Mouse (Mus musculus) neural tube, embryonic 11.5 days (tissue): ENCODE data around the gene Zfand3. TPM values are rescaled to one million over a fixed set of nuclear protein-coding genes. Genes with fewer than 3 reads are reported as not detected.
A peak's percentile ranks its signal among the peaks of the same experiment; 100 is the strongest.

Source experiments
- ATAC-seq: fragments of 200-750 bp; cut with Nextera tagmentation; 2 replicates; pipeline ENCODE4 v1.8.0; 2017; ENCODE audit warnings: moderate number of reproducible peaks, mild to moderate bottlenecking, moderate TSS enrichment, moderate library complexity; ENCODE audit not compliant: insufficient read depth, low FRiP score, low TSS enrichment
- DNase-seq: peaks from one replicate; pipeline ENCODE4 v3.0.0-alpha.2; 2015; ENCODE audit warnings: low spot score
- H3K27ac ChIP-seq: fragments of 300-500 bp; sonication (generic); 2 replicates; pipeline ENCODE4 v1.5.1; 2014; ENCODE audit warnings: low read depth, mild to moderate bottlenecking, low read length
- H3K27me3 ChIP-seq: fragments of 300-500 bp; sonication (generic); 2 replicates; pipeline ENCODE4 v1.6.1; 2014; ENCODE audit warnings: mild to moderate bottlenecking, low read length, mixed read lengths; ENCODE audit not compliant: control insufficient read depth, insufficient read depth
- H3K36me3 ChIP-seq: fragments of 300-500 bp; sonication (generic); 2 replicates; pipeline ENCODE4 v1.6.1; 2014; ENCODE audit warnings: mild to moderate bottlenecking, low read length, moderate library complexity, mixed read lengths; ENCODE audit not compliant: control insufficient read depth, insufficient read depth
- H3K4me1 ChIP-seq: fragments of 300-500 bp; sonication (generic); 2 replicates; pipeline ENCODE4 v1.6.1; 2014; ENCODE audit warnings: low read length, mixed read lengths; ENCODE audit not compliant: control insufficient read depth, insufficient read depth
- H3K4me2 ChIP-seq: fragments of 300-500 bp; sonication (generic); 2 replicates; pipeline ENCODE4 v1.6.1; 2014; ENCODE audit warnings: low read depth, mild to moderate bottlenecking, moderate library complexity
- H3K4me3 ChIP-seq: fragments of 300-500 bp; sonication (generic); 2 replicates; pipeline ENCODE4 v1.5.1; 2014; ENCODE audit warnings: low read depth, low read length
- H3K9ac ChIP-seq: fragments of 300-500 bp; sonication (generic); 2 replicates; pipeline ENCODE4 v1.6.1; 2014; ENCODE audit warnings: mild to moderate bottlenecking, low read length
- H3K9me3 ChIP-seq: fragments of 300-500 bp; sonication (generic); 2 replicates; pipeline ENCODE4 v1.6.1; 2016; ENCODE audit warnings: low read length; ENCODE audit not compliant: control insufficient read depth
- WGBS: fragments of 180-500 bp; shearing (Covaris S2); extraction: QIAGEN DNeasy Blood & Tissue Kit; methylation state at CpG from one replicate; pipeline ENCODE4 v1.1.7; 2014; 5-methylcytosine and 5-hydroxymethylcytosine counted together
- polyA plus RNA-seq: library from polyadenylated mRNA; unstranded; fragments of >200 nt; fragmentation: Nextera tagmentation; extraction: Ambion mirVana; gene quantifications from 2 replicates; pipeline ENCODE4 v1.2.1, GENCODE M21; 2014

Zfand3 gene
- polyA plus RNA-seq, 1 experiment from 2014 or later: 67.0 TPM

- Histone ChIP-seq H3K4me2 (no peak overlapping the region), H3K9me3 (no peaks in the 10 kb centered on the region), H3K27ac (no peak overlapping the region), H3K4me1 (peaks cover 17% of the 10 kb centered on the region), H3K4me3 (no peak overlapping the region), H3K9ac (no peak overlapping the region), H3K36me3 (no peaks in the 10 kb centered on the region; the same call in 1 of the 2 replicates), H3K27me3 (no peaks in the 10 kb centered on the region)
- DNase-seq: peak; percentile 9
- ATAC-seq: no peak
- 85% methylated on average over 17 of the region's 21 CpGs for WGBS
Observed at GRCm38 (mm10) chr17:30195591-30196183, 191.2 kb downstream of the Zfand3 start.

GRCm38 (mm10) chr17:30196401-30197279 is 192.1 kb downstream of the Zfand3 start:
- Histone ChIP-seq H3K27me3 (no peaks in the 10 kb centered on the region), H3K9me3 (no peaks in the 10 kb centered on the region), H3K36me3 (no peaks in the 10 kb centered on the region; the same call in 1 of the 2 replicates), H3K4me2 (no peak overlapping the region), H3K27ac (no peak overlapping the region), H3K9ac (no peak overlapping the region), H3K4me3 (no peak overlapping the region), H3K4me1 (peaks cover 25% of the 10 kb centered on the region)
- ATAC-seq (no peak), DNase-seq (peak; percentile 10)
- 82% methylated on average over 17 of the region's 17 CpGs for WGBS

GRCm38 (mm10) chr17:30197280-30198030 is 192.9 kb downstream of the Zfand3 start:
- H3K9ac ChIP-seq: no peak overlapping the region
- H3K36me3 ChIP-seq: no peaks in the 10 kb centered on the region; the same call in 1 of the 2 replicates
- ATAC-seq (no peak), DNase-seq (no peak)
- no peak overlapping the region for H3K4me3 ChIP-seq
- no peaks in the 10 kb centered on the region for H3K9me3 ChIP-seq
- H3K27ac ChIP-seq: no peak overlapping the region
- H3K27me3 ChIP-seq: no peaks in the 10 kb centered on the region
- no peak overlapping the region for H3K4me2 ChIP-seq
- H3K4me1 ChIP-seq: peaks cover 25% of the 10 kb centered on the region
- WGBS: 68% methylated on average over 12 of the region's 12 CpGs

GRCm38 (mm10) chr17:30198422-30198821 is 193.9 kb downstream of the Zfand3 start:
- Histone ChIP-seq H3K9me3 (no peaks in the 10 kb centered on the region), H3K36me3 (no peaks in the 10 kb centered on the region), H3K27ac (no peak overlapping the region), H3K27me3 (no peaks in the 10 kb centered on the region), H3K4me2 (no peak overlapping the region), H3K9ac (no peak overlapping the region), H3K4me1 (peaks cover 28% of the 10 kb centered on the region), H3K4me3 (no peak overlapping the region)
- 71% methylated on average over 10 of the region's 10 CpGs for WGBS
- DNase-seq: no peak
- ATAC-seq: no peak

- 81% methylated on average over 13 of the region's 13 CpGs for WGBS
Observed at GRCm38 (mm10) chr17:30199374-30200247, 195.1 kb downstream of the Zfand3 start.

GRCm38 (mm10) chr17:30200283-30200682 is 195.8 kb downstream of the Zfand3 start:
- Histone ChIP-seq H3K9me3 (no peaks in the 10 kb centered on the region), H3K9ac (peak overlapping the region; percentile 29; the same call in 1 of the 2 replicates), H3K4me2 (no peak overlapping the region), H3K36me3 (no peaks in the 10 kb centered on the region), H3K27me3 (no peaks in the 10 kb centered on the region), H3K27ac (no peak overlapping the region), H3K4me3 (no peak overlapping the region), H3K4me1 (peaks cover 32% of the 10 kb centered on the region)
- no peak for DNase-seq
- ATAC-seq: no peak
- 92% methylated on average over 4 of the region's 4 CpGs for WGBS

More at GRCm38 (mm10) chr17:30199374-30200247, 195.1 kb downstream of the Zfand3 start:
- Histone ChIP-seq H3K27ac (no peak overlapping the region), H3K4me3 (no peak overlapping the region), H3K4me2 (no peak overlapping the region), H3K4me1 (peaks cover 30% of the 10 kb centered on the region), H3K27me3 (no peaks in the 10 kb centered on the region), H3K9me3 (no peaks in the 10 kb centered on the region), H3K9ac (no peak overlapping the region), H3K36me3 (no peaks in the 10 kb centered on the region)
- no peak for DNase-seq
- ATAC-seq: no peak

GRCm38 (mm10) chr17:30205062-30205825 is 200.7 kb downstream of the Zfand3 start:
- Histone ChIP-seq H3K4me2 (no peak overlapping the region), H3K4me3 (no peak overlapping the region), H3K4me1 (peaks cover 19% of the 10 kb centered on the region), H3K9me3 (no peaks in the 10 kb centered on the region), H3K9ac (no peak overlapping the region), H3K36me3 (peaks cover 3% of the 10 kb centered on the region; the same call in 1 of the 2 replicates), H3K27me3 (no peaks in the 10 kb centered on the region), H3K27ac (no peak overlapping the region)
- 94% methylated on average over 17 of the region's 17 CpGs for WGBS
- ATAC-seq (no peak), DNase-seq (no peak)
